Mouse (Mus musculus) MEL (cell line): Measurements from ENCODE around the gene Exoc3l.

Experiments
- ELF1 ChIP-seq: IDR thresholded peaks from 2 replicates; pipeline ENCODE4 v1.6.1; 2014; ENCODE audit warnings: low read depth, mild to moderate bottlenecking, inconsistent platforms, low read length, improper control_type of control experiment, moderate library complexity
- MAFK ChIP-seq: IDR thresholded peaks from 2 replicates; pipeline ENCODE4 v1.6.1; 2011; ENCODE audit warnings: low read depth, mild to moderate bottlenecking, low read length, improper control_type of control experiment, borderline replicate concordance
- MEF2A ChIP-seq: IDR thresholded peaks from 2 replicates; pipeline ENCODE4 v1.6.1; 2014; ENCODE audit warnings: low read depth, mild to moderate bottlenecking, inconsistent platforms, low read length, improper control_type of control experiment; ENCODE audit not compliant: poor library complexity, insufficient replicate concordance, severe bottlenecking; ENCODE audit errors: extremely low read depth
- POLR2A ChIP-seq, 2 experiments: IDR thresholded peaks; 2 replicates each; pipeline ENCODE4 v1.6.1; 2011 to 2012; ENCODE audit warnings: low read length in 2 of 2, mild to moderate bottlenecking in 2 of 2, control low read depth in 1 of 2, improper control_type of control experiment in 1 of 2, low read depth in 1 of 2, moderate library complexity in 1 of 2; ENCODE audit not compliant: control insufficient read depth in 1 of 2, insufficient read depth in 1 of 2, poor library complexity in 1 of 2
- RCOR1 ChIP-seq: IDR thresholded peaks from 2 replicates; pipeline ENCODE4 v1.6.1; 2012; ENCODE audit warnings: low read depth, mild to moderate bottlenecking, inconsistent platforms, low read length, improper control_type of control experiment
- SIN3A ChIP-seq: IDR thresholded peaks from 2 replicates; pipeline ENCODE4 v1.6.1; 2012; ENCODE audit warnings: low read length, improper control_type of control experiment, inconsistent platforms

- TF ChIP-seq MAFK (no peak), POLR2A (IDR thresholded peaks at IDR 0.05; ENCODE audit: control insufficient read depth in 1 of 2, insufficient read depth in 1 of 2, low read depth in 1 of 2, low read length in 2 of 2, poor library complexity in 1 of 2) (no peak), MEF2A (no peak), ELF1 (no peak), SIN3A (no peak), RCOR1 (no peak)
Observed at GRCm38 (mm10) chr8:105275840-105276239, 20.1 kb downstream of the Exoc3l start, which contains the start of gene Nol3.
